Mouse (Mus musculus) gastrocnemius, postnatal 4 days (tissue): ENCODE data around the gene Dera. TPM values are rescaled to one million over a fixed set of nuclear protein-coding genes. Genes with fewer than 3 reads are reported as not detected.
"Not testable (repeated sequence)": the region's sequence is repeated elsewhere in the genome, so short reads cannot be mapped to it uniquely, and the experiment has no call there.

Source experiments
- DNase-seq, 2 experiments: peaks; one replicate each; pipeline ENCODE4 v3.0.0; 2021 to 2022; ENCODE audit warnings: low spot score in 2 of 2, mixed read lengths in 2 of 2
- long read RNA-seq, 2 experiments: library from polyadenylated mRNA; stranded (forward); transcript quantifications; one replicate each; pipeline ENCODE4 v2.0.0; 2021
- total RNA-seq, 2 experiments: library from RNA; stranded (reverse); gene quantifications; 2 replicates each; pipeline ENCODE4 v1.2.3; 2021

The Dera gene
- 10 to 100 TPM; 19.3 to 20.8 TPM for total RNA-seq
- long read RNA-seq, experiment 1, transcript Dera-201 (9 exons, 1,729 nt): major isoform, 17 of 21 reads
- long read RNA-seq, experiment 1, partial matches to known transcripts: 1 of 21 reads
- long read RNA-seq, experiment 1, other reads (novel, unspliced or antisense): 3 of 21 reads
- long read RNA-seq, experiment 2, transcript Dera-201 (9 exons, 1,729 nt): major isoform, 15 of 19 reads
- long read RNA-seq, experiment 2, partial matches to known transcripts: 1 of 19 reads
- long read RNA-seq, experiment 2, other reads (novel, unspliced or antisense): 3 of 19 reads

DNA sequence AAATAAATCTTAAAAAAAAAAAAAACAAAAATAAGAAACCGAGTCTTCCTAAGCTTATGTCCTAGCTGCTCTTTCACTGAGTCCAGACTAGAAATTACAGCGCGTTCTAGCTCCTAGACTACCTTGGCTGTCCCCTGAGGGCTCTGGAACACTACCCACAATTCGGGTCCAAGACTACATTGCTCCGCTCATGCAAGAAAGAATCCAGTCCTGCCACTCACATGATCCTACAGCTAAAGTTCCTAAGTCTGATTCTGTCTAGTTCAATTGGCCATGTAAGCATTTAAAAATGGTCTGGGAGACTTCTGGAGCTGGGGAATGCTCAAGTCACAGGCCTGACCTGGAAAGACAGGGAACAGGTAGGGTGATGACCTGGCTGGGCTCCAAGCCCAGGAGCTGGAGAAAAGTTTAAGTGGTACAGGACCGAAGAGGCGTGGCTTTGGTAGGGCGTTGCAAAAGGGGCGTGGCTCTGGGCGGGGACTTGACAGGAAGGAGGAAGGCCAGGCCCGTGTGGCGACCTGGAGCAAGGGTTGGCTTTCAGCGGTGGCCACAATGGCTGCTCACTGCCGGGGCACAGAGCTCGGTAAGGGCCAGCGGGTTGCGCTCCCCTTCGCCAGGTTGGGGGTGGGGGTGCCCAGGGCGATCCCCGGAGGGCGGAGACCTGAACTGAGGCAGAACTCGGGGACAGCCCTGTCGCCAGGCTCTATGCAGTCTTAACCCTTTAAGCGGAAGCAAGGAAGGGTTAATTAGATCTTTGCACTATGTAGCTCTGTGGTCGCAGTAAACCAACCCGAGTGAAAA, at the start of gene Dera:
TSS of gene Dera (plus strand) at position 491 of the 801 bp plus-strand sequence.
- peak; percentile 65 to 87 for DNase-seq

DNA sequence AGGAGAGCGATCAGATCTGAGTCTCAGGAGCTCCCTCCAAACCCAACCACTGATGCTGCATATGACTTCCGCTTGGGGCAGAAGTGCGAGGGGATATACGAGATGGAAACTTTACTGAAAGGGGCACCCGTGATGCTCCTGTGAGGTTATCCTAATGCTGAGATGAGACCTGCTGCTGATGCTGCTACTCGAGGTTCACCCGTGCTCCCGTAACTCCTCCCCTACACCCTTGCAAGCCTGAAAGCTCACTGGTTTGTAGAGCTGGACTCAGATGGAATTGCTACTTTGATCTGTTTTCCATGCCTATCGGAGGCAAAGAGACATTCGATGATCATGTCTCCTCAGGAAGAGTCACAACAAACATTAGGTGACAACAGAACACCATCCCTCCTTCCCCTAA, 48.1 kb upstream of the Dera start:
- no peak for DNase-seq

- DNase-seq: not testable (repeated sequence)
Measured at GRCm38 (mm10) chr6:137708726-137709405, 45.5 kb upstream of the Dera start.

DNA sequence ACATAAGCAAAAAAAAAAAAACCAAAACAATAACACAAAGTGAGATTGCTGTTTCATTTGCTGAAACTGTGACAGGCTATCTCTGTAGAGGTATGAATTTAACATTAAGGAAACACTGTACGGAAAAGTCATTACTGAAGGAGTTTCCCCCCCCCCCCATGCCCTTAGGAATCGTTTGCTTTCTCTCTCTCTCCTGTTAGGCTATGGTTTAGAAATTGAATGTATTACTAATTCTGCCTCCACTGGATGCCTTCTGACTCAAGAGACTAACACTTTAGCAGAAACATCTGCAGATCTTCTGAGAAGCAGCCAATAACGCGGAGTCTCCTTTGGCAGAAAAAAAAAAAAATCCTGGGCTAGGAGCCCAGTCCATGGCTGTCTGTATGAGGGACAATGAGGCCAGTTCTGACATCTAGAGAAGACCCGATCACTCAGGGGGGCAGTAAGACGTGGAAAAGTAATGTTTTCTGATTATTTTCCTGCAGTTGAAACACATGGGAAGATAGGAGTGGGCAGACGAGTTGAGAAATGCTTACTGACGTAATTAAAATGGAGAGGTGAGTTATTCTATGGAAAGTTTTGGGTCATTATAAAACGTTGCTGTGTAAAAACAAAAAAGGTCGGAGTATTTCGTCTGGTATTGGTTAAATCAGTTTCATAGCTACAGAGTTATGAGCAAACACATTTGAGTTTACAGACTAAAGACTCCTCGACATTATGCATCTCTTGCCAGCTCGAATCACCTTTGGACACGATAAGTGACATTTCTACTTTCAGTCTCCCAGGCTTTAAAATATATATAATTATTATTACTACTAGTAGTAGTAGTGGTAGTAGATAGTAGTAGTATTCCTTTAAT, 43.9 kb upstream of the Dera start:
- peak in 1 of 2 experiments; percentile 43 for DNase-seq

DNA sequence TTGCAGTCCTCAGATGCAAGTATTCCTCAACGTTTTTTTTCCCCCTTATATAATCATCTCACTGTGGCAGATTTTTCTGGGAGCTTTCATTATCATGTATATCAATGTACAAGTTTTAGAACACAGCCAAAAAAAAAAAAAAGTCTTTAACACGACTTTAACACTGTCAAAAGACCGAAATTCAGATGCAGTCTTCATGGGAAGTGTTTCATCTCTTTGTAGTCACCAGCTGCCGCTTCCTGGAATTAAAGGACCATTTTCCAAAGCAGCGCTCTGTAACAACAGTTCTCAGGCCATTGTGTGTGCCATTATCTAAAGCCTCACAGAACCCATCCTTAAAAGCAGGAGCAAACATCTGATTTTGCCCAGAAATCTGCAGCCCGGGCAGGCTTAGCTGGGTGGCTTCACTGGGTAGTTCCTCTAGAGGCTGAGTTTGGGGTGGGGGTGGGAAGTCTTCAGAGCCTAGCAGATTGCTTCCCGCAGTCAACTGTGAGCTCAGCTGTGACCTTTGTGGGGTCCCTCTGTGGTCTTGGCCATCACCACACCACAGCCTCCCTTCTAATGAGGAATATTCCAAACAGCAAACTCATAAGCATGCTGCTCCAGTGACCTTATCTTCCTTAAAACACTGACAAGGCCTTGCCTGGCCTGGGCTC, 41.6 kb upstream of the Dera start:
- no peak for DNase-seq

- DNase-seq: no peak
Measured at GRCm38 (mm10) chr6:137713310-137713664, 41.1 kb upstream of the Dera start.

GRCm38 (mm10) chr6:137716802-137717201, 37.5 kb upstream of the Dera start:
- no peak for DNase-seq

DNA sequence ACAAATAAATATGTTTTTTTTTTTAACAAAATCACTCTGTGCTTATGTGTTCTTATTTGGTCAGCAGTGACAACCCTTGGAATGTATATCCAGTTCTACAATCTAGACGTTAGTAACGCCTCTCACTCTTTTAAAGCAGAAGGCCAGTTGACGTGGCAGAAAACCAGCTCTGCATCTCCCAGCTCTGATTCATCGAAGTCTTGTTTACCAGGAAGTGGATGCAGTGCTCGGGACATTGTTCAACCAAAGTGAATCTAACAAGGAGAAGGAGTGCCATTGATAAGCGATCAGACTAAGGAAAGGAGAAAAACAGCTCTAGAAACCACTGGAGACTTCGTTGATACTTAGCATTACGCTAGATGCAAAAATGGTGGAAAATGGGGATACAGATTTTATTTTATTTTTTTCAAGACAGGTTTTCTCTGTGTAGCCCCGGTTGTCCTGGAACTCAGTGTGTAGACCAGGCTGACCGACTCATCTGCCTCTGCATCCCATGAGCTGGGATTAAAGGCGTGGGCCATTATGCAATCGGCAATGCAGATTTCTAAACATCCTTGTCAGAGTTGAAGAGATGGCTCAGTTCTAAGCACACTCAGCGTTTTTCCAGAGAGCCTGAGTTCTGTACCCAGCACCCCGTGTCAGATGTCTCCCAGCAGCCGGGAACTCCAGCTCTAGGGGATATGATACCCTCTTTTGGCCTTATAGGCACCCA, 32.0 kb upstream of the Dera start:
- no peak for DNase-seq

- DNase-seq: no peak
Measured at GRCm38 (mm10) chr6:137723898-137724297, 30.4 kb upstream of the Dera start.

DNA sequence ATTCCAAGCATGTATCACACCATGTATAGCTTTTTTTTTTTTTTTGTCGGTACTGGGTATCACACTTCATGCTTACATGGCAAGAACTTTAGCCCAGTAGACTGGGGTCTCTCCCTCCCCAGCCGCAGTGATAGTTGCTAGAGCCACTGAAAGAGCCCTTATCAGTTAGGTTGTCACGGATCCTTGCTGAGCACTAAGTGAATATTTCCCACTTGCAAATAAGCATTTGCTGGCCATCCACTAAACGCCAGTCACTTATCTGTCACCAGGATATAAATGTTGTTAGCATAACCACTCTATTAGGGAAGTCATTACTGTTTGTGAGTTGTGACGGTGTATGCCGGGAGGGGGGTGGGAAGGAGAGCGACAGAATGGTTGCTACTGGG, 19.9 kb upstream of the Dera start:
- no peak for DNase-seq

GRCm38 (mm10) chr6:137734846-137735609, 19.3 kb upstream of the Dera start, which contains the start of gene Strap:
Strap (plus strand) TSS chr6:137735078.
- DNase-seq: peak; percentile 86 to 94

DNA sequence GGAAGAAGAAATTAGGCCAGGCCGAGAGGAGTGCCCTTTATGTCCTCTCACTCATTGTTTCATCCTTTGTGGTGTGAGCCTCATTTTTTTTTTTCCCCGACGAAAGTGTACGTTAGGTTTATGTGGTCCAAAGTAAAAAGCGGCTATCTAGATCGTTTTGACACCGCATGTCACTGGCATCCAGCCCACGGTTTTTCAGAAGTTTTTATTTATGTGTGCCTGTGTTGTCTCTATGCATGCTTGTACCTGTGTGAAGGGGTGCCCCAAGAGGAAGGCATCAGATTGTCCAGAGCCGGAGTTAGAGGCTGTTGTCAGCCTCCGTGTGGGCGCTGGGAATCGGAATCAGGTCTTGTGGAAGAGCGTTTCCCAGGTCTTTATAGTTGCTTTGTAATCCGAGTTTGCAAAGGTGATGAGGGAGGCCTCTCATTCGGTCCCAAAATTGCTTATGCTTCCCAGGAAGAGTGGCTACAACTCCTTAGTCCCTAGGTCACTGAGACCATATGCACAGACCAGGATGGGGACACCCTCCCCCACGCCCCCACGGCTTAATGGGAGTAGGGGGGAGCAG, 18.6 kb upstream of the Dera start:
- no peak for DNase-seq

DNA sequence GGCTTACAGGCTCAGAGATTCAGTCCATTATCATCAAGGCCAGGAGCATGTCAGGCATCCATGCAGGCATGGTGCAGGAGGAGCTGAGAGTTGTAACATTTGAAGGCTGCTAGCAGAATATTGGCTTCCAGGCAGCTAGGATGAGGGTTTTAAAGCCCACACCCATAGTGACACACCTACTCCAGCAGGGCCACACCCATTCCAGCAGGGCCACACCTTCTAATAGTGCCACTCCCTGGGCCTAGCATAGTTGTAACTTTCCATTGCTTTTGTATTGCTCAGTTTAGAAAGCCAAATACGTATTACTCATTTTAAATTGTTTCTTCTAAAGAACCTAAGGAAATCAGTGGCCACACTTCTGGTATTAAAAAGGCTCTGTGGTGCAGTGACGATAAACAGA, 13.4 kb upstream of the Dera start:
- no peak for DNase-seq

DNA sequence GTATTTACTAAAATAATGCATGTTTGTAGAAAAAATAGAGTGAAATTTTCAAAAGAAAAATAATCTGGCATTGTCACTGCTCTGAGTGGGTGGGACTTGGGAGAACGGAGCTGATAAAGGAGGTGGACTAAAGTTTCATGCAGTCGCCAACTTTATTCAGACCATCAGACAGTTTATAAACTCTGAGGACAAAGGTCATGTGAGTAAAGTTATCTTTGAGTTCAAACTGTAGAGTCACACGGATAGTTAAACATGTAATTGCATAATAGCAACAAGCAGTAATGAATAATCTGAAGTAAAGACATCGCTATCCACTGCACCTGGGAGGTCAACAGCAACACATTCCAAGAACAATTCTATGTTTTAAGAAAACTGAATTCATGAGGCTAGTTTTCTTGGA, 9.6 kb upstream of the Dera start:
- no peak for DNase-seq

GRCm38 (mm10) chr6:137747174-137747928, 7.0 kb upstream of the Dera start:
- no peak for DNase-seq

DNA sequence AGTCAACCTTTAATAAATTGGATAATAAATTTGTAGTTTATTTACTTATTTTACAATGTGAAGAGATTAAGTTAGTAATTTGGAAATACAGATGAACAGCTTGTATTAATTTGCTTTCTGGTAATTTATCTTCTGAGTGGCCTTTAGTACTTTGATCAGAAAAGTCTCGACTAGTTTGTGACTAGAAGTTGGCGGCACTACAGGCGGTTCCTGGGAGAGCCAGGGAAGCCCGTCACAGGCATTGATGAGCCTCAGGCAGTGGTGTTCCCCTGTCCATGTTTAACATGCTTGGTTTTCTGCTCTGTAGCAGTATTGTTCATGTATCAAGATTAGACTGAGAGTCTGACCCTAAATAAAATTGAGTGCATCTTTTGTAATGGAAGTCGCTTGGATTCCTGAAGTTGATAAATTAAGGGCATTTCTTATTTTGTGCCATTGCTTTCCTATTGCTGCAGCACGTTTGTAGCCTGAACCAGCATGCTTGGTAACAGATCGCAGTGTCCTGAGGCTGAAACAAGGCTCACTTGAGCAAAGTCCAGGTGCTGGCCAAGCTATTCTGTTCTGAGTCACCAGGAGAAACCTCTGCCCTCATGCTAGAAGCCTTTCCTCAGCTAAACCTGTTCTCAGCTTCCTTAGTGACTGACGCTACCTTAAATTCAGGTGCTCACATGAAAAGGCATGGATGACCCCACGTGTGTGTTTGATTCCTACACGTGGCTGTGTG, 2.6 kb upstream of the Dera start:
- no peak for DNase-seq

- DNase-seq: no peak
Measured at GRCm38 (mm10) chr6:137752275-137752655, 2.1 kb upstream of the Dera start.
